Mouse (Mus musculus) R1 (cell line): ENCODE results near the gene Cdkn1b.

ENCODE experiments used
- DNase-seq: peaks from one replicate; pipeline ENCODE4 v3.0.0-alpha.2; 2018; ENCODE audit warnings: low read depth, low spot score

The Cdkn1b gene

GRCm38 (mm10) chr6:134903368-134903767 is 16.8 kb upstream of the Cdkn1b start:
- DNase-seq: peak; percentile 35

DNA sequence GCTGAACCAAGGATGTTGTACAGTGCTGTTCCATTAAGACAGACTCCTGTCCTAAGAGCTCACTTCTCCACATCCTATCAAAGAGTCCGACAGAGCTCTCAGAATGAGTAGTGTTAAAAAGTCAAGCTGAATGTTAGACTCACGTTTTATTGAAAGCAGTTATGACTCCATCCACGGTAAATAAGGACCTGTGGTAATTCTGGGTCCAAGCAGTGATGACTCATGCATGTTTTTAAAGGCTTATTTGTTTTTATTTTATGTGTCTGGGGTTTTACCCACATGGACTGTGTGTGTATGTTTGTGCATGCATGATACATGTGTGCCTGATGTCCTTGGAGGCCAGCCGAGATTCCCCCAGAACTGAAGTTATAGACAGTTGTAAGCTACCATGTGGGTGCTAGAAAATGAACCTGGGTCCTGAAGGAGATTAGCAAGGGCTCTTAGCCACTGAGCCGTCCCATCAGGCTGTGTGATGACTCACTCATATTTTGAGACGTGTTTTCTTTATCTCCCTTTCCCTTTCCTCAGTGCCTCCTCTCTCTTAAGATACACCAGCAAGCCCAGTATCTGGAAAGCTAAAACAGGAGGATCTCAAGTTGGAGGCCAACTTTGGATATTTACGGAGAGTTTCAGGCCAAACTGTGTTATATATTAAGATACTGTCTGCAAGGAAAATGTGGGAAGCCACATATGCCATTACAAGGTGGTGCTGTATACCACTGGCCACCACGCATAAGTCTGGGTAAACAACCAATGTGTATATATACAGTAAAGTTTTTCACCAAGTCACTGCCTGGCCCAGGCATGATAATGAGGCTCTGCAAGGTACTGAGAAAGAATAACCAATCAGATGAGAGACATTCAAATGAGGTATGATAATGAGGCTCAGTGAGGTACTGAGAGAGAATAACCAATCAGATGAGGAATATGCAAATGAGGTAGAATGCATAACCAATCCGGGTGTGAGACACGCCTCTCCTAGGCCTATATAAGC is 16.0 kb upstream of the Cdkn1b start:
- DNase-seq: no peak

DNA sequence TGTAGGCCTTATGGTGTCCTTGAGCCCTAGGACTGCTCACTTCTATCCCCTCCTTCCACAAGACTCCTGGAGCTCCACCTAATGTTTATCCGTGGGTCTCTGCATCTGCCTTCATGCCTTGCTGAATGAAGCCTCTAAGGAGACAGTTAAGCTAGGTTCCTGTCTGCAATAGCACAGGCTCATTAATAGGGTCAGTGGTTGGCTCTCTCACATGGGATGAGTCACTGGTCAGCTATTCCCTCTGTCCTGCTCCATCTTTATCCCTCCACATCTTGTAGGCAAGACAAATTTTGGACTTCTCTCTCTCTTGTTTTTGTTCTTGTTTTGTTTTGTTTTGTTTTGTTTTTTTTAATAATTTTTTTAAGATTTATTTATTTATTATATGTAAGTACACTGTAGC is 14.4 kb upstream of the Cdkn1b start:
- no peak for DNase-seq

DNA sequence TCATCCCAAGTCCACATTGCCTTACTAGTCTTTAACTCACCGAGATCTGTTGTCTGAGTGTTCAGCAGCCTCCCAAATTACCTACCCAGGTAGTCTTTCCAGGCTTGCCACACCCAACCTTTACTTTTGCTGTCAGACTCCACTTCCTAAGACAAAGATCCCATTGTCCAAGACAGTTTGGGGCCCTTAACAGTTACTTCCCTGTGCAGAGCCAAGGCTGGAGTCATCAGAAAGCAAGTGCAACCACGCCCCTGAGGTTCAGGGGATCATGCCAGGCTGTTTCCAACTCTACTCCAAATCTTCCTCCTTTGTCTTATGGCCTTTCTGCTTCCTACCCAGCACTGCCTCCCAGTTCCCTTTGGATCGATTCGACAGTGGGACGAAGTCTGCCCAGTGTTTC is 5.7 kb upstream of the Cdkn1b start:
- DNase-seq: no peak

- peak; percentile 56 for DNase-seq
Measured at GRCm38 (mm10) chr6:134916641-134917040, 3.6 kb upstream of the Cdkn1b start.

DNA sequence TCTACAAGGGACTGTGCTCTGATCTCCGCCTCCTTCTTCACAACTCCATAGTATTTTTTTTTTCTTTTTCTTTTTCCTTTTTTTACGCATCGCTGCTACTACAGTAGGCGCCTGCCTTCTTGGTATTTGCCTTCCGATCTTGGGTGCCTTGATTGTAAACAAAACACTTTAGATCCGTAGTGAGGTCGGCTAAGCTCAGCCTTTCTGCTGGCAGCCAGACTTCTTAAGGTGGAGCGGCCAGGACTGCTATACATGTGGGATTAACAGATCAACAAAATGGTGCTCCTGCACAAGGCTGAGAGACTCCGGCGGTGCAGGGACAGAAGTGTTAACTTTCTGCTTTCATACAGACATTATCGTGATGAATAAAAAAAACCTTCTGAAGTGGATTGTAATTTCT is 3.1 kb upstream of the Cdkn1b start:
- DNase-seq: peak; percentile 45

DNA sequence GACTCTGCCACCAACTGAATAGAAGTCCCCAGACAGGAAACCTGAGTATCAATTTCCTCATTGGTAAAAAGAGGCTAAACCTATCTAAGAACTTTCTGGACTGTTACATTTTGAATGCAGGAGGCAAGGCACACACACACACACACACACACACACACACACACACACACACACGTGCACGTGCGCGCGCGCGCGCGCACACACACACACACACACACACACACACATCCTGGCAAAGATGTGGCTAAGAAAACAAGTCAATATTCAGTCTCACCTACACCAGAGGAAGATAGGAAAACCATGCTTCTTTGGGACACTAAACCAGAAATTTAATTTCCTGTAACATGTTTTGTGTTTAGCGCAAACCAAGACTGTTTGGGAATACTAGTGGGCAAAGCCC is 1.4 kb upstream of the Cdkn1b start:
- DNase-seq: no peak

DNA sequence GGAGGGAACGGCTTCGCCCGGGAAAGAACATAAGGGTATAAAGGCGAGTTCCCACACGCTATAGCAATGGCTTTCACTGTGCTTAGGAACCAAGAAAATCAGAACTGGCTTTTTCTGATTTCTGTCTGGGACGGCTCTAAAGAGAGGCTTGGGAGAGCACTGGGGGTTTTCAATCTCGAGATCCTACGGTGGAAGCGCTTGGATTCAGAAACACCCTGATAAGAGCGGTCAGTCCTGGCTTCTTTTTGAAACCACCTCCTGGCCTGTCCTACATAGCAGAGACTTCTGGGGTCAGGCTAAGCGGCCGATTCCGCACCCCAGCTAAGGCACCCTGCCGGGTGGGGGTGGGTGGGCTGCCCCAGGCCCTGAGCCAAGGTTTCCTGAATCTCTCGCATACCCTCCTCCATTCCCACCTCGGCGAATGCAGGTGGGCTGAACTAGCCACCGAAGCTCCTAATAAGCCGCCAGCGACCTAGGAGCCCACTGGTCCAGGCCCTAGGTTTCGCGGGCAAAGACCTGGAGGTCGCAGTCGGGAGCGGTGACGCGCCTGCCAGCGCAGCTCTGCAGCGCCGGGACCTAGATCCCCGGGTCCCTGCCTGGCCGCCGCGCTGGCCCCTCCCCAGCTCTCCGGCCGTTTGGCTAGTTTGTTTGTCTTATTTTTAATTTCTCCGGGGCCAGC is 551 bp upstream of the Cdkn1b start:
- no peak for DNase-seq

DNA sequence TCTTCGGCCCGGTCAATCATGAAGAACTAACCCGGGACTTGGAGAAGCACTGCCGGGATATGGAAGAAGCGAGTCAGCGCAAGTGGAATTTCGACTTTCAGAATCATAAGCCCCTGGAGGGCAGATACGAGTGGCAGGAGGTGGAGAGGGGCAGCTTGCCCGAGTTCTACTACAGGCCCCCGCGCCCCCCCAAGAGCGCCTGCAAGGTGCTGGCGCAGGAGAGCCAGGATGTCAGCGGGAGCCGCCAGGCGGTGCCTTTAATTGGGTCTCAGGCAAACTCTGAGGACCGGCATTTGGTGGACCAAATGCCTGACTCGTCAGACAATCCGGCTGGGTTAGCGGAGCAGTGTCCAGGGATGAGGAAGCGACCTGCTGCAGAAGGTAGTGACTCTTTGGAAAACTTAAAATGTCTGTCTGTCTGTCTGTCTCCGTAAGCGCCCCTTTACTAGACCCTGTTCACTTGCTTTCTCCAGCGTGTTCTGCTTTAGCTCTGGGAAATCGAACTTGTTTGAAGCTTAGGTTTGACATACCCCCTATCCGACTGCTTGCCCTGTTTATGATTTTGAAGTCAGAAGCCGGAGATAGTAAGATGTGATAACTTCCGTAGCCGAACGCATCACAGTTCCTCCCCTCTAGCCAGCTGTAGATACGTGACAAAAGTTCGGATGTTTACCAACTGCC is 953 bp downstream of the Cdkn1b start:
- DNase-seq: no peak

GRCm38 (mm10) chr6:134921695-134922510 is 1.7 kb downstream of the Cdkn1b start:
- no peak for DNase-seq

DNA sequence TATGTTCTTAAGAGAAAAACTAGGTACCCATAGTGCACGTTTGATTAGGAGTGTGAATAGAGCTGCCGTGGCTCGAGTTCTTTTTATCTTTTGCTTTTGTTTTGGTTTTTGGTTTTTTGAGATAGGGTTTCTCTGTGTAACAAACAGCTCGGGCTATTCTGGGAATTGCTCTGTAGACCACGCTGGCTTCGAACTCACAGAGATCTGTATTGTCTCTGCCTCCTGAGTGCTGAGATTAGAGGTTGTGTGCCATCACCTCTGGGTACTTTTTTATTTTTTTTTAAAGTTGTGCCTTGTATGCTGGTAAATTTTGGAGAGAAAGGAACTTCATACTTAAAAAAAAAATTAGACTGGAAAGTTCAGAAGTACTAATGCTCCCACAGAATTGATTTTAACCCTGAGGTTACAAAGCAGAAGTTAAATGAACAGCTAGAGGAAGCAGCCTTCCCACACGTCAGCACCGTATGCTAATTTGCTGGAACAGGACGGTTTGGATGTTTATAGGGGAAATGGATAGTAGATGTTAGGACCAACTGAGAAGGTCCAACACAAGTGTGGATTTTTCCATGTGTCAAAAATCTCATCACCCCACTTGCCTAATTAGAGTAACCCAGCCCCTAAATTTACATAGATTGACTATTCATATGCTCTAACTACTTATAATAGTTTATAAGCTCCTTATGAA is 2.5 kb downstream of the Cdkn1b start:
- DNase-seq: peak; percentile 17

DNA sequence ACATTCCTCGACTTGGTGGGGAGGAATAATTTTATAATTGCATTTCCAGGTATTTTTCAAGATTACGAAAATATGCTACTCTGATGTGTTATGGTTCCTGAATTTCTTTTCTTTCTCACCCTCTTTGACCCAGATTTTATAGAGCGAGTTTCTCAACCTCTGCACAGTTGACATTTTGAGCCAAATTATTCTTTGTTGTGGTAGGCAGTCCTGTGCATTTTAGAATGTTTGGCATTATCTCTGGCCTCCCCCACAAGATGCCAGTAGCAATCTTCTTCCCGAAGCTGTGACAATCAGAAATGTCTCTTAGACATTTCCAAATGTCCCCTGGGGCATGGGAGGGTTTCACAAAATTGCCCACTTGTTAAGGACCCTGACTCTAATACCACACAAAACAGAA is 3.5 kb downstream of the Cdkn1b start:
- DNase-seq: no peak

- no peak for DNase-seq
Measured at GRCm38 (mm10) chr6:134924262-134924661, 4.1 kb downstream of the Cdkn1b start.

GRCm38 (mm10) chr6:134925673-134926337 is 5.6 kb downstream of the Cdkn1b start:
- no peak for DNase-seq

GRCm38 (mm10) chr6:134926338-134926705 is 6.1 kb downstream of the Cdkn1b start:
- no peak for DNase-seq

DNA sequence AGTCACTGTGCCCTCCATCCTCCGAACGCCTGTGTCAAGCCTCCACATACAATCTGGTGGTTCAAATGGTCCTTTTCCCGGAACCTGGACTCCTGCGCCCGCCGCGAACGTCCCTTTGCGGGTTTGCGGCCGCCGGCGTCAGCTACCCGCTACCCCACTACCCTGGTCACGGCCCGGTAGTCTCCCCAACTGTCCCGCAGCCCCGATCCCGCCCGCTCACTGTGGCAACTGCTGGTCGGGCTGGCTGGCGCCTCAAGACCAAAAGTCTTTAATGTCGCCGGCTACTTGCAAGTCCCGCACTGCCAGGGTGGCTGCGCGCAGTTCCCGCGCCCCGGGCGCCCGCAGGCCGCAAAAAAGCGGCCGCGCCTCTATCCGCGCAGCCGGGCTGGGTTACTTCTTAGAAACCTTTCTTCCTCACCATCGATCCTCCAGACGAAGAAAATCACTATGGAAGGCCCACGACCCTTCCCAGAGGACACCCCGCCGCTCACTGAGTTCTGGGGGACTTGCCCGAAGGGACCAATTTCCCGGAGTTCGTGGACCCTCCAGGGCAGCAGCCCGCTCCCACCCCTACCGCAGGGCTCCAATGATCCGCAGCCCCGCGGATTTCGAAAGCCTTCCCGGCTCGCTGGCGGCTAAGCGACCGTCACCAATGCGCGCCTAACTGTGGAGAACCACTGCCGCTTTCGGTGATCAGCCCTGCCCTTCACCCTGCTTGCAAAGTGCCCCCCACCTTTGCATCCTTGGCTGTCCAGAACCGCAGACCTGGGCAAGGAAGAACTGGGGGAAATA is 6.8 kb downstream of the Cdkn1b start:
- DNase-seq: peak; percentile 76

DNA sequence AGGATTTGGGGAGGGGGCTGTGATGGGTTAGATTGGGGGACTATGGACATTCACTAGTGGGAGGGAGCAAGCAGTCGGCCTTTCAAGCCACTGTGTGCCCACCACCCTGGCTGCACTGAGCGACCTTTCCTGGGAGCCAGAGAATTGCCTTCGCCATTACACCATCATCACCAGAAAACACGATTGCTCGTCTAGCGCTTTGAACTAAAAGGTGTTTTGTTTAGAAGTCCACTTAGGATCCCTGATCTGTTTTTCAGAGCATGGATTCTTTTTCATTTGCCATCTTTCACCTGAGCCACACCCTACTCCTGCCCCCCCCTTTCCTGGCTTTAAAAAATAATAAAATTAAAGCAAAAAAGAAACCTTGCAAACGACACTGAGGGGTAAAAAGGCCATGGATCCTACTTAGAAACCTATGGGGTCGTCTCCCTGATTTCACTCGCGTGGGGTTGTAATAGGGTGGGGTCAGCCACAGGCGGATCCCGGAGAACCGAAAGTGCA is 7.4 kb downstream of the Cdkn1b start:
- no peak for DNase-seq

GRCm38 (mm10) chr6:134928096-134928888 is 8.1 kb downstream of the Cdkn1b start:
- DNase-seq: peak; percentile 94
